Mouse (Mus musculus) liver (tissue): ENCODE measurements around the gene Pam.

Source experiments
- DNase-seq: peaks from one replicate; pipeline ENCODE4 v3.0.0-alpha.2; 2020; ENCODE audit warnings: mixed read lengths

Gene Pam

GRCm38 (mm10) chr1:98079640-98080039 lies 15.8 kb downstream of the Pam start:
- no peak for DNase-seq

DNA sequence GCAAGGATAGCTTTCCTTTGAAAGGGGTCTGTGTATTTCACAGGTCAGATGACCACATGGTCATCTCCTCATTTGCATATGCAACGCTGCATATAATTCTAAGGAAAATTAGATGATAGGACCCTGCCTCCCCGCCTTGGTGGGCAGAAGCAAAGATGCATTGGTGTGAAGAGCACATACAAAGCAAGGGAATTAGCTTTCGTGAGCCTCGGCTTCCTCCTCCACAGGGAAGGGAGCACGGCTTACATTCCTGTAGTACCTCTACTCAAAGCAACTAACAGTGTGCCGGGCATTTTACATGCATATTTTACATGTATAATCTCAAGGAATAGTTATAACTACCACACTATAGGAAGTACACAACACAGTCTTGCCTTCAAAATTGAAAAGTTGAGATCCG lies 16.7 kb downstream of the Pam start:
- no peak for DNase-seq

GRCm38 (mm10) chr1:98073826-98074225 lies 21.6 kb downstream of the Pam start:
- no peak for DNase-seq

DNA sequence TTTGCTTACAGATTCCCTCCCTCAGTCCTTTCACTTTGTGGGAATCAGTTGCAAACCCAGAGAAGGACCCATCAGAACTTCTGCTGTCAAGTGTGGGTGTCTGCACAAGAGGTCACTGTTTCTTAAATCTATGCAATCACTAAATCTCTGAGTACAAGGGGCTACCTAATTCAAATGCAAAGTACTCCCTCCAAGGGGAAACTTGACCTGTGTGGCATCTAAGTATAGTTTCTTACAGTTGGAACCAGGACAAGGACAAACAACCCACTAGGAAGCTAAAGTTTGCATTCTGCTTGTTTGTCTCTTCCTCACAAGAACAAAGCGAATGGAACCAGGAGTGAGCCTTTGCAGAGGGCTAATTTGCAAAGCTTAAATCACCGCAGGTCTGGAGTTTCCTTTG lies 22.3 kb downstream of the Pam start:
- no peak for DNase-seq

DNA sequence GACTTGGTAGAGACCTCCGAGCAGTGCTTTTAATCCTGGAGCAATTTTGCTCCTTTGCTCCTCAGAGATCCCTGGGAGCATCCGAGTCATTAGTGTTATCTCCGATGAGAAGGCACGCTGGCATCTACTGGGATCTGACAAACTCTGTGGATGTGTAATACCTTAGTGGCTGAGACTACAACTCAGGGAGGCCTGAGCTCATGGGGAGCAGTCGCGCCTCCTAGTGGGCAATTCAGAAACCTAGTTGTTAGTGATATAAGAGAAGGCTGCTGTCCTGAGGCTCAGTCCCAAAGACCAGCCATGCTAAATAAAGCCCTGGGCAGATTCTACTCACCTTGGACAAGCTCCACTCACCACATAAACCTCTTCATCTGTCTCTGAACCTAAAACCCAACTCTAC lies 23.4 kb downstream of the Pam start:
- peak; percentile 36 for DNase-seq

- DNase-seq = no peak
These were observed 24.0 kb downstream of the Pam start for GRCm38 (mm10) chr1:98071436-98071835.

DNA sequence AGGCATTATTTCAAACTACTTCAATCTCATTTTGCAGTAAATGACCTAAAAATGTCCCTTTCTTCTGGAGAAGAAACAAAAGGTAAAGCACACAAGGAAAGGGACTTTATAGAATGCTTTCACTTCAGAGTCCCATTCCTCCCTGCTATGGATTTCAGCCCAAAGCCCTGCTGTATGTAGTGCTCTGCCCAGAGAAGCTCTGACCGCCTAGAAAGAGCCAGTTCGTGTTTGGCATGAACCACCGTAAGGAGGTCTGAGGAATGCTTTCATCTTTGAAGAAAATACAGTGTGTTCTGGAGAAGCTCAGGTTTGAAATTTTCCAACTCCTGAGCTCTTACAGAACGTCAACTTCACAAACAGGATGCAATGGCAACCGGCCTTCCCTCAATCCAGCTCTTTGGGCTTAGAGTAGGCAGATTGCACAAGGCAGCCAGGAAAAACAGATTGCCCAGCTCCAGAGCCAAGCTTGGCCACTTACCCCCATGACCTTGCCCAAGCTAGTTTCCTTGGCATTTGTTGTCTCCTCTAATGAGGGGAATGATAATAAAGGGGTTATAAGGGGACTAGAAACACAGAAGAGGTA lies 24.6 kb downstream of the Pam start:
- no peak for DNase-seq

DNA sequence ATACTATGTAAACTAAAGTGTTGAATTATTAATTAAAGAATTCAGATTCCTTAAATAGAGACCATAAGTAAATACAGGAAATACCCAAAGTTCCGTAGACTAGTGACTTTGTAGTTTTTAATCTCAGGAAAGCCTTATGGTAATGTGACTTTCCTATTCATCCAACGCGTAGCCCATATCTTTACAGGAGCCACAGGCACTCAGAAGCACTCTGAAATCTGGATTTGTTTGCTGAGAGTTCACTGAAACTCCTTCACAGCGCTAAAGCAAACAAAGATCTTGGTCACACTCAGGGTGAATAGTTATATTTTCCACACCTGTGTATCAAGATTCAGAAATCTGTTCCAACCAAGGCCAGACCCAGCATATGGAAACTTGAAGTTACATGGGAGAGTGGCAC lies 27.3 kb downstream of the Pam start:
- no peak for DNase-seq

GRCm38 (mm10) chr1:98062074-98062473 lies 33.4 kb downstream of the Pam start:
- no peak for DNase-seq

DNA sequence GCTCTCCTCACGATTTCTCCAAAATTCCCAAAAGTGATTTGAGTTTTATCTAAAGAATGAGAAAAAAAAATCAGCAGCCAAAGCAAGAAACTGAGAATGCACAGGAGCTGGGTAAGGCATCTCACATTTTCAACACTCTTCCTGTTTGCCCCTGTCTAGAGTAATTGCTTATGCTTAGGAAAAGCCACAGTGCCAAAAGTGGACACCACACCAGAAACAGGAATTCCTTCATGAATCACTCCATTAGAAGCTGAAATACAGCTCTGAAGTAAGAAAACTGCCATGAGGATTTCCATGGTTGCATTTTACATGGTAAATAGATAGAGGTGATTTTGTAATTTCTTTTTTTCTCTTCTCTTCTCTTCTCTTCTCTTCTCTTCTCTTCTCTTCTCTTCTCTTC lies 36.0 kb downstream of the Pam start:
- no peak for DNase-seq

DNA sequence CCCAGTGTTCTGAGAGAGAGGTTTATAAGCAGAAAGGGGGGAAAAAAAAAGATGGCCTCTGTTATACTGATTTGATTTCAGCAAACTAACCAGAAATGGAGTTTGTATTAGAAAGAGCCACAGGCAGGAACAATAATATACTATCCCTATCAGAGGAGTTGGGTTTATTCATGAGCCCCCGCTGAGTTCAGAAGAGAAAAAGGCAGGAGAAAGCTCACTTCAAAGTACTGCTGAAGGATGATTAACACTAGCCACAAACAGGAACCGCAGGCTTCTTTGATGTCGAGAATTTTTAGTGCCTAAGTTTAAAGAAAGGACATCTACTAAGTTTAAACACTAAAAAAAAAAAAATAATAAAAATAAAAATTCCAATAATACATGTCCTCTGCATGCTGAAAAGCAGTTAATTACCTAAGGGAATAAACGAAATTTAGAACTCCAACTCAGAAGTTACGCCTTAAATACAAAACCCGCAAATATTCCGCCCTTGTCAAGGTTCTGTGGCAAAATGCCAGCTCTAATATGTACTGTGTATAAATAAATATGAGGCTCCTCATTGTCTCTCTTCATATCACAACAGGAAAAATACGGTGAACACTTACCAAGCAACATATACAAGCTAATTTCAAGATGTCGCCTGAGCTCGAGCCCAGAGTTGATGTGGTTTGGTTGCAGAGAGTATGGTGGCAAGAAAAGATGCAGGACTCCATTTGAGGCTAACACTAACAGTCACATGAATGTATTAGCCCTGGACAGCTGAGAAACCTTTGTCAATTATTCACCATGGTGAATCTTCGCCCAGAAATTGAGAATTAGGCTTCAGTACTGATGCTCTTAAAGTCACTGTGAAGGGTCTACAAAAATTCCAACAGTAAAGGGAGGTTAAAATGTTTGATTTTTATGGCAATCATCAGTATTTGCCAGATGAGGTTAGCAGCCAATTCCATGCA lies 38.2 kb downstream of the Pam start:
- DNase-seq = no peak

GRCm38 (mm10) chr1:98056277-98056676 lies 39.2 kb downstream of the Pam start:
- DNase-seq = no peak

- DNase-seq = no peak
These were observed 39.9 kb downstream of the Pam start for GRCm38 (mm10) chr1:98055591-98055990.

DNA sequence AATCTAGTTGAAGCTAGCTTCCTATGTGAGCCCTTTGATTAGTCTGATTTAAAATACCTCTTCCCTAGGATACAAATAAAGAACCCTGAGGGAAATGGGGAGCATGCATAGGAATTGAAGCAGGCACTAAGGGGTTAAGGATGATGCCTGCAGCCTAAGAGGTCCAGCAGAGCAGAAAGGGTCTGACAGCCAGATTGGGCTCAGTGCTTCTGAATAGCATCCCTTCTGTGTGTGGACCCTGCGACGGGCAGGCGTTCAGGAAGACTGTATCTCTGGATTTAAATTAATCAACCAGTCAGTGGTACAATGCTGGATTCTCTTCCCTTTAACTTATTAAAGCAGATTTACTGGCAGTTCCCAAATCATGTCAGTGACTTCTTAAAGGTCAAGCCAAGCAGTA lies 41.5 kb downstream of the Pam start:
- no peak for DNase-seq

- no peak for DNase-seq
These were observed 42.0 kb downstream of the Pam start for GRCm38 (mm10) chr1:98053447-98053846.

GRCm38 (mm10) chr1:98052775-98053174 lies 42.7 kb downstream of the Pam start:
- no peak for DNase-seq

DNA sequence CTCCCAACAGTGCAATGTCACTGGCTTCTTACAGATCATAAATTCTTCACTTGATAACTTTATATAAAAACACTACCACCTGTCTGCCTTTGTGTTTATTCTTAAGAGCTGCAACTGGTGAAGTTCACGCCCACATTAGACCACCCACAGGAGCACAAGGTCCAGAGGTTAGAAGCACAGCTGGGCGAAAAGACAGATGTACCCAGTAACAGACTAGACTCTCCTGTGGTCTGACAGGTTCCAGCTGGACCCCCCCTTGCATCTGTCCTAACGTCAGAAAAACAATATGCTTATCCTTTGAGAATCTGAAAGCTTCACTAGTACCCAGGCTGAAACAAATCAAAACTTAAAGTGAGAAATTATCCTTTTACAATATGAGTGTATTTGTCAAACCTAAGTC lies 44.4 kb downstream of the Pam start:
- no peak for DNase-seq

DNA sequence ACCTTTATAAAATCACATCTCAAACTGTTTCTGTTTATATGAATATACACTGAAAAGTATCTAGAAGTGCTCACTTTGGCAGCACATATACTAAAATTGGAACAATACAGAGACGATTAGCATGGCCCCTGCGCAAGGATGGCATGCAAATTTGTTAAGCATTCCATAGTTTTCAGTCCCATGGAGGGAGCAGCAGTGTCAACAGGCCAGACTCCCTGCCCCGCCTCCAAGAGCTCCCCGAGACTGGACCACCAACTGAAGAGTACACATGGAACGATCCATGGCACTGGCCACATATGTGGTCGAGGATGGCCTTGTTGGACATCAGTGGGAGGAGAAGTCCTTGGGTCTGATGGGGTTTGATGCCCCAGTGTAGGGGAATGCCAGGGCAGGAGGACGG lies 45.7 kb downstream of the Pam start:
- no peak for DNase-seq

DNA sequence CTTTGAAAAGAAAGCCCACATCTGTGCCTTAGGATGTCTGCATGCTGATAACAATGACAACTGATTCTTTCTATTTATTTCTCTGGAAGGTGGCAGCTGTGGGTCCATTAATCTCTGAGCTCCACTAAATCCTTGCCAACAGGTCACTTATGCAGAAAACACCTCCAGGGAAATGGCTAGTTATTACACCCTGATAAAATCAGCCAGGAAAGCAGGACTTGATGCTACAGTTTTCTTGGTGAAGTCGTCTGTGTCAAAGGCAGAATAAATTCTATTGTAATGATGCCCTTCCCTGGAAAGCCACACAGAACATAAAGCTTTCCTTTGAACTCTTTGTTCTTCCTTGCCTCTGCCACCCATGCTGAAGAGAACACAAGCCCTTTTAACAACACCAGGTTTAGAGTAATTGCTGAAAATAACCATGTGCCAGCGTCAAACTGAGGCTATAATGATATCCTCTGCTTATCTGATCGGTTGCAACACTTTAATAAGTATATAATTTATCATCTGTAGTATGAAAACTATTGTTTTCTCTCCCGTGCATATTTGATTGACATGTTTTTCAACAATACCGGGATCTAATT lies 47.1 kb downstream of the Pam start:
- no peak for DNase-seq

DNA sequence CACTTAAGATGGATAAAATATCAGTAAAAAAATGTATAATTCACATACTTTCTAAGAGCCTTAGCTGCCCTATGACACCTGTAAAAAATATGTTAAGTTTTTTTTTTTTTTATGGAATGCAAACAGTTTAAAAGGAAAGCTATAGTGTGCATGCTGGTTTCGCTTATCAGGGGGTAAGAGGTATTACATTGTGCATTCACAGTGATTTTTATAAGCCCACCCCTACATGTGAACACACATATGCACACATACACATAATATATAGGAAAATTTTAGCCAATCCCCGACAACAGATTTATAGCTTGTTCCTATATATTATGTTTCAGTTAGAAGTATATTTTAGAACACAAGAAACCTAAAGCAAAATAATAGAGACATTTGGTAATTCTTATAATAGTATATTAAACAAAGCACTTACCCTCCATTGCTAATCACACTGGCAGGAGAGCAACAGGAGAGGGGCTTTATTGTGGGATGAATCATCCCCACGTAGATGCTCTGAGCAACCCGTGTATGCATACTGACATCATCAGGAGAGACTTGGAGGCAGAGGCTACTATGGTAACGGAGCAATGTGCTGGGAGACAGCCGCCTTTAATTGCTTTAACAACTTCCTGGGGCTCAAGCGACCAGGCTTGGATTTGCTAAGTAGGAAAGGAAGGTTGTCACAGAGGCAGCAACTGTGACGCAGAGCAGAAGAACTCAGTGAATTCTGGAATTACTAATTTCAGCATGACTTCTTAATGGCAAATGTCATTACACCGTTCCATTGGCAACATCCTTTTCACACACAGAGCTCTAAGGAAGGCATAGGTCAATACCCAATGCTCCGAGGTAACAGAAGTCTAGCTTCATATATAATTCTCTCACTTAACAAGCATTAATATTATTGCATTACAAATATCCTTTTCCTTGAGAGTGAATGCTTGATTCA lies 47.9 kb downstream of the Pam start:
- DNase-seq = no peak

GRCm38 (mm10) chr1:98042425-98042824 lies 53.0 kb downstream of the Pam start:
- no peak for DNase-seq

GRCm38 (mm10) chr1:98038252-98038651 lies 57.2 kb downstream of the Pam start:
- no peak for DNase-seq

- no peak for DNase-seq
These were observed 59.7 kb downstream of the Pam start for GRCm38 (mm10) chr1:98035736-98036135.
